Comparison of ENCODE assay signal across 28 mouse cellular contexts in the genomic region with DNA sequence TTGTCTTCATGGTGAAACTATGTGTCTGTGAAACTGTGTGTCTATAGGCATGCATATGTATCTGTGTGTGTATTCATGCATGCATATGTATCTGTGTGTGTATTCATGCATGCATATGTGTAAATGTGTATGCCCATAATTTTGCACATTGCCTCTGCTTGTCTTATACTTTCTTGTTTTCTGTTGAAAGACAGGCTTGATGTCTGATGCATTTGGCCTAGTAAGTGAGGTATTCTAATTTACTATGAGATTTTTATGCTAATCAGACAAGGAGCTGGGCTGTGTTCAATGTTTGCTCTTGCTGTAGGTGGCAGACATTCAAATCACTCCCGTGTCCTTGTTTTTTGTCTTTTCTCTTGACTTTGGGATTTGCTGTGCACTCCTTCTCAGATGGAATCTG.
A peak's percentile ranks its signal among the peaks of the same experiment; 100 is the strongest.
DNase-seq lines count a peak whose midpoint lies in the region; ATAC-seq lines count a peak whose summit lies in the region.
"Had no signal": no experiment of that assay in that cellular context is flagged by ENCODE, and none has a peak within 500 bp of the region (broad histone marks: within the 10 kb centered on the region; RNA-seq: fewer than 3 reads in every experiment).

No protein-coding gene starts in this region.

- peak; percentile 24; the same call in 1 of the 2 replicates for ATAC-seq in forebrain, embryonic 13.5 days
- ATAC-seq in forebrain, embryonic 11.5 days (replicated peaks; ENCODE audit: low FRiP score) = no peak
- peak; percentile 49; the same call in 1 of the 2 replicates for ATAC-seq in forebrain, embryonic 16.5 days
- ATAC-seq in frontal cortex, adult (ENCODE audit: low TSS enrichment) = peak; percentile 57; the same call in 1 of the 2 replicates
- ATAC-seq: activated CD4-positive, CD25-positive, alpha-beta regulatory T cell, adult 4 months; CD4-positive, CD25-positive, alpha-beta regulatory T cell, adult 4 months; Patski had no signal

- H3K4me2 ChIP-seq in forebrain, embryonic 13.5 days = no peak overlapping the region
- no peak overlapping the region for H3K4me2 ChIP-seq in forebrain, embryonic 11.5 days (ENCODE audit: low read depth, low read length, severe bottlenecking)
- no peak overlapping the region for H3K4me2 ChIP-seq in forebrain, embryonic 16.5 days (ENCODE audit: low read length)
- H3K4me2 ChIP-seq: embryonic facial prominence, embryonic 13.5 days; embryonic facial prominence, embryonic 15.5 days had no signal

- H3K9ac ChIP-seq in forebrain, embryonic 13.5 days = no peak overlapping the region
- no peak overlapping the region for H3K9ac ChIP-seq in forebrain, embryonic 11.5 days (ENCODE audit: low read length)
- no peak overlapping the region for H3K9ac ChIP-seq in forebrain, embryonic 16.5 days (replicated peaks; ENCODE audit: low read depth, low read length)
- H3K9ac ChIP-seq: embryonic facial prominence, embryonic 13.5 days; embryonic facial prominence, embryonic 15.5 days had no signal

- no peak overlapping the region for H3K27ac ChIP-seq in forebrain, embryonic 13.5 days
- H3K27ac ChIP-seq in forebrain, embryonic 11.5 days (ENCODE audit: low read depth, low read length) = no peak overlapping the region
- H3K27ac ChIP-seq in forebrain, embryonic 16.5 days (ENCODE audit: low read length) = no peak overlapping the region
- no peak overlapping the region for H3K27ac ChIP-seq in forebrain, embryonic 10.5 days
- H3K27ac ChIP-seq in heart, embryonic 10.5 days = no peak overlapping the region
- H3K27ac ChIP-seq: embryonic facial prominence, embryonic 13.5 days; embryonic facial prominence, embryonic 15.5 days; gastrocnemius, adult 2 months had no signal

- no peaks in the 10 kb centered on the region for H3K36me3 ChIP-seq in forebrain, embryonic 13.5 days (ENCODE audit: poor library complexity, severe bottlenecking)
- H3K36me3 ChIP-seq in forebrain, embryonic 11.5 days (ENCODE audit: control insufficient read depth, insufficient read depth, low read length) = no peaks in the 10 kb centered on the region
- H3K36me3 ChIP-seq in forebrain, embryonic 16.5 days (ENCODE audit: control insufficient read depth, insufficient read depth) = no peaks in the 10 kb centered on the region
- H3K36me3 ChIP-seq in forebrain, embryonic 10.5 days (replicated peaks) = no peaks in the 10 kb centered on the region
- H3K36me3 ChIP-seq in heart, embryonic 10.5 days = no peaks in the 10 kb centered on the region
- H3K36me3 ChIP-seq: embryonic facial prominence, embryonic 13.5 days; embryonic facial prominence, embryonic 15.5 days; G1E had no signal

- no peak for DNase-seq in forebrain, embryonic 11.5 days (ENCODE audit: low spot score)
- DNase-seq in forebrain, embryonic 10.5 days (ENCODE audit: extremely low spot score, low spot score) = no peak
- DNase-seq in frontal cortex, postnatal 14 days (ENCODE audit: low spot score in 2 of 2) = no peak
- peak; percentile 36 for DNase-seq in brain, embryonic 18.5 days (ENCODE audit: low read depth, low spot score)
- no peak for DNase-seq in heart, embryonic 10.5 days (ENCODE audit: low spot score)
- DNase-seq: adrenal gland, adult 8-10 months; adrenal gland, postnatal 14 days; adrenal gland, postnatal 36 days; B cell, adult 2 months; cerebellum, adult 11 months; cerebellum, adult 18-20 months; cerebellum, adult 8-10 months; cerebellum, adult 9-11 months; cerebellum, postnatal 14 days; cerebellum, postnatal 36 days; embryo, embryonic 11 days; gastrocnemius, adult 2 months had no signal

- H3K4me1 ChIP-seq in forebrain, embryonic 13.5 days = no peaks in the 10 kb centered on the region
- no peaks in the 10 kb centered on the region for H3K4me1 ChIP-seq in forebrain, embryonic 11.5 days (replicated peaks; ENCODE audit: control insufficient read depth, insufficient read depth, low read length)
- H3K4me1 ChIP-seq in forebrain, embryonic 16.5 days (replicated peaks; ENCODE audit: control insufficient read depth, insufficient read depth, low read length) = no peaks in the 10 kb centered on the region
- no peaks in the 10 kb centered on the region for H3K4me1 ChIP-seq in forebrain, embryonic 10.5 days
- no peaks in the 10 kb centered on the region for H3K4me1 ChIP-seq in heart, embryonic 10.5 days
- H3K4me1 ChIP-seq: embryonic facial prominence, embryonic 15.5 days had no signal

- no peaks in the 10 kb centered on the region for H3K9me3 ChIP-seq in forebrain, embryonic 13.5 days (replicated peaks)
- H3K9me3 ChIP-seq in forebrain, embryonic 11.5 days (ENCODE audit: control insufficient read depth, low read length) = no peaks in the 10 kb centered on the region
- no peaks in the 10 kb centered on the region for H3K9me3 ChIP-seq in forebrain, embryonic 16.5 days (ENCODE audit: control insufficient read depth, low read length)
- no peaks in the 10 kb centered on the region for H3K9me3 ChIP-seq in forebrain, embryonic 10.5 days
- H3K9me3 ChIP-seq in heart, embryonic 10.5 days = no peaks in the 10 kb centered on the region
- H3K9me3 ChIP-seq: embryonic facial prominence, embryonic 13.5 days; embryonic facial prominence, embryonic 15.5 days; G1E had no signal

- no peak overlapping the region for H3K4me3 ChIP-seq in forebrain, embryonic 13.5 days
- no peak overlapping the region for H3K4me3 ChIP-seq in forebrain, embryonic 11.5 days (ENCODE audit: low read depth, low read length)
- H3K4me3 ChIP-seq in forebrain, embryonic 16.5 days (replicated peaks; ENCODE audit: low read length) = no peak overlapping the region
- H3K4me3 ChIP-seq in forebrain, embryonic 10.5 days = no peak overlapping the region
- H3K4me3 ChIP-seq in heart, embryonic 10.5 days = no peak overlapping the region
- H3K4me3 ChIP-seq: embryonic facial prominence, embryonic 13.5 days; embryonic facial prominence, embryonic 15.5 days; erythroblast, embryonic 14.5 days; gastrocnemius, adult 2 months had no signal

- WGBS in forebrain, embryonic 13.5 days = 74% methylated on average over 1 of the region's 1 CpGs
- WGBS in forebrain, embryonic 11.5 days = 76% methylated on average over 1 of the region's 1 CpGs
- WGBS in forebrain, embryonic 16.5 days = 45% methylated on average over 1 of the region's 1 CpGs
- WGBS in forebrain, embryonic 10.5 days = 83% methylated on average over 1 of the region's 1 CpGs
- 79% methylated on average over 1 of the region's 1 CpGs for WGBS in heart, embryonic 10.5 days

- no peaks in the 10 kb centered on the region for H3K27me3 ChIP-seq in forebrain, embryonic 13.5 days
- no peaks in the 10 kb centered on the region for H3K27me3 ChIP-seq in forebrain, embryonic 11.5 days (ENCODE audit: control insufficient read depth, insufficient read depth, low read length)
- no peaks in the 10 kb centered on the region for H3K27me3 ChIP-seq in forebrain, embryonic 16.5 days (replicated peaks; ENCODE audit: control insufficient read depth, insufficient read depth, low read length)
- no peaks in the 10 kb centered on the region for H3K27me3 ChIP-seq in forebrain, embryonic 10.5 days (ENCODE audit: poor library complexity, severe bottlenecking)
- H3K27me3 ChIP-seq in heart, embryonic 10.5 days (ENCODE audit: insufficient read depth, poor library complexity, severe bottlenecking) = no peaks in the 10 kb centered on the region
- H3K27me3 ChIP-seq: CH12.LX; embryonic facial prominence, embryonic 13.5 days; embryonic facial prominence, embryonic 15.5 days; Patski had no signal
